In genomic region chr3:122413729-122414561, GRCm38 (mm10) we compare ENCODE assay signal across 8 mouse cellular contexts.
DNase-seq lines count a peak whose midpoint lies in the region; ATAC-seq lines count a peak whose summit lies in the region.

No protein-coding gene starts in this region.

- H3K4me3 ChIP-seq in heart, embryonic 14.5 days (ENCODE audit: control insufficient read depth in 1 of 2, insufficient read depth in 1 of 2, low read depth in 1 of 2, low read length in 2 of 2): peak overlapping the region; percentile 10 to 27; a peak in 2 of 4 replicates

- no peak for ATAC-seq in heart, embryonic 14.5 days (ENCODE audit: insufficient number of reproducible peaks, insufficient read depth, low FRiP score, low read depth)
- ATAC-seq in activated CD4-positive, CD25-positive, alpha-beta regulatory T cell, adult 4 months: no peak
- ATAC-seq in monocyte, adult 5-6 weeks (replicated peaks; ENCODE audit: insufficient number of reproducible peaks, low FRiP score, low TSS enrichment, poor library complexity, severe bottlenecking): no peak

- H3K9ac ChIP-seq in heart, embryonic 14.5 days (ENCODE audit: low read length): 0 out of 2 replicates have a peak overlapping the region, but pooled peaks have one; percentile 39

- H3K4me1 ChIP-seq in heart, embryonic 14.5 days (ENCODE audit: control insufficient read depth in 2 of 2, insufficient read depth in 2 of 2, low read length in 2 of 2): peaks cover 5 to 6% of the 10 kb centered on the region in 2 experiments; a peak in 1 of 4 replicates

- no peaks in the 10 kb centered on the region for H3K36me3 ChIP-seq in heart, embryonic 14.5 days (ENCODE audit: control insufficient read depth, insufficient read depth, low read length)

- peaks cover 14% of the 10 kb centered on the region for H3K27me3 ChIP-seq in heart, embryonic 14.5 days (ENCODE audit: control insufficient read depth, insufficient read depth, low read length)

- WGBS in heart, embryonic 14.5 days: 23% methylated on average over 17 of the region's 17 CpGs

- no peaks in the 10 kb centered on the region for H3K9me3 ChIP-seq in heart, embryonic 14.5 days (ENCODE audit: control insufficient read depth, low read length)

- intact Hi-C loops in heart, postnatal 36 days (cut with DNase I): no loop called here
- intact Hi-C loops in gastrocnemius, postnatal 36 days (cut with DNase I): loop anchor here (5.0 kb wide), 1 partner anchor 52 kb away; no protein-coding TSS in a partner anchor

- H3K4me2 ChIP-seq in heart, embryonic 14.5 days (ENCODE audit: low read length): peak overlapping the region; percentile 50

- no peak for DNase-seq in heart, postnatal 36 days
- peak; percentile 56 for DNase-seq in adipocyte (ENCODE audit: low spot score)
- peak; percentile 14 to 23 for DNase-seq in gastrocnemius, postnatal 36 days
- peak; percentile 44 to 54 for DNase-seq in layer of hippocampus, postnatal 10 days (ENCODE audit: low spot score in 2 of 2)
- peak; percentile 38 for DNase-seq in neural tube, embryonic 10.5 days (ENCODE audit: extremely low spot score, low spot score)

- H3K27ac ChIP-seq in heart, embryonic 14.5 days (replicated peaks in 1 of 2; ENCODE audit: control insufficient read depth in 1 of 2, insufficient read depth in 1 of 2, low read depth in 2 of 2, low read length in 2 of 2): no peak overlapping the region

Comparison
In these comparisons a context has a peak if more than half of its experiments do, and no peak if none do; other contexts are left out.
1. DNase-seq: peak in adipocyte (single experiment), gastrocnemius, postnatal 36 days (2 of 2), layer of hippocampus, postnatal 10 days (2 of 2) and neural tube, embryonic 10.5 days (single experiment); none in heart, postnatal 36 days (0 of 2).